Mouse (Mus musculus) kidney, adult 18-20 months (tissue): Measurements from ENCODE around the gene Olfr1278.
"Not testable (repeated sequence)": the region's sequence is repeated elsewhere in the genome, so short reads cannot be mapped to it uniquely, and the experiment has no call there.

Experiments used
- DNase-seq: peaks from one replicate; pipeline ENCODE4 v3.0.0; 2021

Gene Olfr1278

DNA sequence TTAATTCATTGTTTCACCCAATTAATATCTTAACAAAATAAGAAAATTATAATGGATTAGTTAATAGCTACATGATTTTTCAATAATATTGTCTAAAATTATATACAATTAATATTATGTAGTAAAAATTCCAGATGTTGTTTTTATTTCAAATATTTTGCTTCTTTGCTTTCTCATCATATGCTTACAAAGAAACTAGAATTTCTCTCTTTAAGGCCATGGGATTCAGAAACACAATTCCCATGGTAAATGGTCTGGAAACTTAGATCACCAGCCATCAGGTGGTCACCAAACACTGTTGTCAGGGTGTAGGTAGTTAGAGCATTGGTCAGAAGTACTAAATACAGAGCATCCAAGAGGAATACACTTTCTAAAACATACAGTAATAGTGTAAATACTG, at the start of gene Olfr1278:
Olfr1278 (plus strand) TSS at position 301 of the 400 bp plus-strand sequence.
- no peak for DNase-seq

- DNase-seq: no peak
Measured at GRCm38 (mm10) chr2:111254216-111254615, 35.7 kb upstream of the Olfr1278 start, which contains the start of gene Olfr1276. Gene Olfr1276, plus strand, starts transcription at chr2:111254516.

DNA sequence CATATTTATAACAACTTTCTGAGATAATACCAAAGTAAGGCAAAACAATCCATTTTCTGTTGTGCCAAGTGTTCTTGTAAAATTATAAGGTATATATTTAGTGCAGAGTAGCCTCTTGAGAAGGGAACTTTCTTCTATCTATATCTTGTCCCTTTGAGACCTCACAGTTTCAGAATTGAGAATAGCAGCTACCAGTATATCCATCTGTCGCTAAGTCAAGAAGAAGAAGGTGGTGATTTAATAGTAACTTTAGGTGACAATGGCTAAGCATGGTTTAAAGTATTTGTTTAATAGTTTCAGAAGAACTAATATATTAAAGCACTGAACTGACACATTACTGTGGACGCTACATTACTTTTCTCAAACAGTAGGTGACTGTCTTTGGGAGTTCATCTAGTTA, 15.9 kb upstream of the Olfr1278 start, which contains the start of gene Olfr1277:
Olfr1277 (minus strand) TSS at position 101 of the 400 bp plus-strand sequence.
- DNase-seq: no peak

- DNase-seq: no peak
Measured at GRCm38 (mm10) chr2:111298541-111298940, 8.6 kb downstream of the Olfr1278 start.

- DNase-seq: no peak
Measured at GRCm38 (mm10) chr2:111300374-111300773, 10.4 kb downstream of the Olfr1278 start, which contains the start of gene Olfr1279. Gene Olfr1279, plus strand, starts transcription at chr2:111300635.

GRCm38 (mm10) chr2:111313717-111314116, 23.8 kb downstream of the Olfr1278 start, which contains the start of gene Olfr1280:
Gene Olfr1280, plus strand, starts transcription at chr2:111314017.
- DNase-seq: no peak

DNA sequence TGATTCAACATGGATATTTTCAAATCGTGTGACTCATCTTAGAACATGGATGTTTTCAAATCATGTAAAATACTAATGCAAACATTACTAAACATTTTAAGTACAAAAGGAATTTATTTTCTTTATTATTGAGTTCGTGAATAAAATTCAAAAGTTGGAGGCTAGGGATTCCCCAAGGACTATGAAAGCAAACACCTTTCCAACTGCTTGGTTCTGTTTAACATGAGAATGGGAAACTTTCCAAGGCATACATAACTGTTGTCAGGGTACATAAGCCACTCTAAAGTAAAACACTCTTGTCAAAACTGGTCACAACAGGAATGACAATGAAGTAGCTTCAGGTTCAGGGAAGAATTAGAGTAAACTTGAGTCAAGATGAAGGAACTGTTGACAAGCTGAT, 36.3 kb downstream of the Olfr1278 start, which contains the start of gene Olfr1281:
Olfr1281 (plus strand) TSS at position 301 of the 400 bp plus-strand sequence.
- no peak for DNase-seq

DNA sequence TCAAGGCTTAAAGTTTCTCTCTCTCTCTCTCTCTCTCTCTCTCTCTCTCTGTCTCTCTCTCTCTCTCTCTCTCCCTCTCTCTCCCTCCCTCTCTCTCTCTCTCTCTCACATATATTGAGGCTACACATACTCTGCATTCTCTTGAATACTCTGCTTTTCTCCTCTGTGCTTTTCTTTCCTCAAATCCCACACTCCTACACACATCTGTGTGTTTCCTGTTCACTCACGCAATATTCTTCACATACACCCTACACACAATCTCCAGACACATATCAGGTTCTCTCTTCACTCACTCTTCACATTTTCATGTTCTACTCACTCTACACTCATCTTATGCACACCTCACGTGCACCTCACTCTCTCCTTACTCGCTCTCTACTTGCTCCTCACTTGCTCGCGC, 43.8 kb downstream of the Olfr1278 start:
- DNase-seq: not testable (repeated sequence)

- no peak for DNase-seq
Measured at GRCm38 (mm10) chr2:111335976-111336375, 46.0 kb downstream of the Olfr1278 start, which contains the start of gene Olfr1282. Gene Olfr1282, minus strand, starts transcription at chr2:111336076.
